Mouse (Mus musculus) left cerebral cortex, postnatal 36 days (tissue): ENCODE data around the gene C5ar1. TPM values are rescaled to one million over a fixed set of nuclear protein-coding genes. Genes with fewer than 3 reads are reported as not detected.

Experiments used
- total RNA-seq, 2 experiments: library from RNA; stranded (reverse); gene quantifications; 2 replicates each; pipeline ENCODE4 v1.2.3; 2021

Gene C5ar1
- total RNA-seq, 2 experiments from 2014 or later = 0.54 to 2.5 TPM

Other genes starting within 250 kb of the C5ar1 start
- gene Bicra, start 211.6 kb downstream of the C5ar1 start, total RNA-seq = 10 to 100 TPM; 11.4 to 17.3 TPM
- gene Zfp541, start 197.7 kb downstream of the C5ar1 start, total RNA-seq = under 1 TPM; 0.64 to 0.88 TPM
- 100 to 1,000 TPM; 269 to 307 TPM for gene Napa, start 161.1 kb downstream of the C5ar1 start, total RNA-seq
- 10 to 100 TPM; 40.9 to 44.9 TPM for gene Kptn, start 139.6 kb downstream of the C5ar1 start, total RNA-seq
- 100 to 1,000 TPM; 242 to 273 TPM for gene Slc8a2, start 129.7 kb downstream of the C5ar1 start, total RNA-seq
- 10 to 100 TPM; 37.3 to 40.9 TPM for gene Meis3, start 84.5 kb downstream of the C5ar1 start, total RNA-seq
- 10 to 100 TPM; 11.2 to 13.1 TPM for gene Dhx34, start 37.5 kb downstream of the C5ar1 start, total RNA-seq
- under 1 TPM; 0.61 to 0.74 TPM for gene C5ar2, start 15.4 kb downstream of the C5ar1 start, total RNA-seq
- gene Inafm1, start 14.1 kb upstream of the C5ar1 start, total RNA-seq = 10 to 100 TPM; 32.1 to 33.5 TPM
- gene Ccdc9, start 27.3 kb upstream of the C5ar1 start, total RNA-seq = 10 to 100 TPM; 75.4 to 87.2 TPM
- gene Bbc3, start 48.9 kb upstream of the C5ar1 start, total RNA-seq = 10 to 100 TPM; 11.9 to 14.6 TPM
- gene Sae1, start 128.3 kb upstream of the C5ar1 start, total RNA-seq = 100 to 1,000 TPM; 104 to 111 TPM
- gene Zc3h4, start 141.4 kb upstream of the C5ar1 start, total RNA-seq = 10 to 100 TPM; 66.3 to 67.7 TPM
- gene Tmem160, start 193.2 kb upstream of the C5ar1 start, total RNA-seq = 10 to 100 TPM; 62.3 to 85.7 TPM
- 1 to 10 TPM; 9.9 to 10.0 TPM for gene Npas1, start 218.2 kb upstream of the C5ar1 start, total RNA-seq